ENCODE assay signal across 8 mouse cellular contexts in genomic region chr11:117967249-117968015, GRCm38 (mm10). TPM values are rescaled to one million over a fixed set of nuclear protein-coding genes. Genes with fewer than 3 reads are reported as not detected.
DNase-seq lines count a peak whose midpoint lies in the region; ATAC-seq lines count a peak whose summit lies in the region.

No protein-coding gene starts in this region.

- peak overlapping the region; percentile 62 for H3K4me3 ChIP-seq in heart, embryonic 13.5 days
- H3K4me3 ChIP-seq in embryonic facial prominence, embryonic 12.5 days, result peak overlapping the region; percentile 77
- H3K4me3 ChIP-seq in limb, embryonic 10.5 days, result peak overlapping the region; percentile 72

- peaks cover 71% of the 10 kb centered on the region for H3K4me1 ChIP-seq in heart, embryonic 13.5 days
- peaks cover 58% of the 10 kb centered on the region for H3K4me1 ChIP-seq in embryonic facial prominence, embryonic 12.5 days
- H3K4me1 ChIP-seq in limb, embryonic 10.5 days, result peaks cover 79% of the 10 kb centered on the region

- WGBS in heart, embryonic 13.5 days, result 10% methylated on average over 34 of the region's 34 CpGs
- WGBS in embryonic facial prominence, embryonic 12.5 days, result 7% methylated on average over 34 of the region's 34 CpGs
- WGBS in limb, embryonic 10.5 days, result 5% methylated on average over 34 of the region's 34 CpGs

- peak overlapping the region; percentile 84 for H3K9ac ChIP-seq in heart, embryonic 13.5 days
- peak overlapping the region; percentile 82 for H3K9ac ChIP-seq in embryonic facial prominence, embryonic 12.5 days

- no peak overlapping the region for H3K27ac ChIP-seq in heart, embryonic 13.5 days (replicated peaks)
- no peak overlapping the region for H3K27ac ChIP-seq in embryonic facial prominence, embryonic 12.5 days
- peak overlapping the region; percentile 95 for H3K27ac ChIP-seq in limb, embryonic 10.5 days

- no peak for DNase-seq in heart, adult 18-20 months
- peak; percentile 64 for DNase-seq in ES-CJ7 (ENCODE audit: low read depth, low spot score)
- DNase-seq in limb, embryonic 10.5 days (ENCODE audit: low spot score), result peak; percentile 69
- peak; percentile 41 for DNase-seq in splenic B cell, adult 2 months (ENCODE audit: low read depth, low spot score)
- no peak for DNase-seq in gastrocnemius, adult 18-20 months (ENCODE audit: low spot score)
- no peak for DNase-seq in kidney, postnatal 25 days

- peak overlapping the region; percentile 91 for H3K4me2 ChIP-seq in heart, embryonic 13.5 days
- peak overlapping the region; percentile 94 for H3K4me2 ChIP-seq in embryonic facial prominence, embryonic 12.5 days (replicated peaks)

- no peak for ATAC-seq in heart, embryonic 13.5 days (ENCODE audit: extremely low read depth, insufficient number of reproducible peaks, low FRiP score, low TSS enrichment)
- ATAC-seq in embryonic facial prominence, embryonic 12.5 days (ENCODE audit: insufficient number of reproducible peaks, insufficient read depth, low FRiP score, low TSS enrichment), result no peak

- H3K27me3 ChIP-seq in heart, embryonic 13.5 days (replicated peaks), result peaks cover 33% of the 10 kb centered on the region
- H3K27me3 ChIP-seq in embryonic facial prominence, embryonic 12.5 days, result peaks cover 19% of the 10 kb centered on the region
- peaks cover 54% of the 10 kb centered on the region for H3K27me3 ChIP-seq in limb, embryonic 10.5 days (ENCODE audit: low read depth, poor library complexity, severe bottlenecking)
- no peaks in the 10 kb centered on the region for H3K27me3 ChIP-seq in splenic B cell, adult 2 months (ENCODE audit: control insufficient read depth, insufficient read depth, low read length, poor library complexity, severe bottlenecking)

- peaks cover 11% of the 10 kb centered on the region; the same call in 1 of the 2 replicates for H3K36me3 ChIP-seq in heart, embryonic 13.5 days
- no peaks in the 10 kb centered on the region for H3K36me3 ChIP-seq in embryonic facial prominence, embryonic 12.5 days
- H3K36me3 ChIP-seq in limb, embryonic 10.5 days, result peaks cover 18% of the 10 kb centered on the region
- no peaks in the 10 kb centered on the region for H3K36me3 ChIP-seq in splenic B cell, adult 2 months (ENCODE audit: control insufficient read depth, insufficient read depth, low read length, poor library complexity, severe bottlenecking)

- no peaks in the 10 kb centered on the region for H3K9me3 ChIP-seq in heart, embryonic 13.5 days
- no peaks in the 10 kb centered on the region for H3K9me3 ChIP-seq in embryonic facial prominence, embryonic 12.5 days
- no peaks in the 10 kb centered on the region for H3K9me3 ChIP-seq in limb, embryonic 10.5 days (replicated peaks)

RNA-seq across cellular contexts. Expression of gene Socs3, which starts 2.4 kb away (rescaled TPM):
- polyA plus RNA-seq in heart, embryonic 13.5 days (2015; fragmentation: Nextera tagmentation; extraction: Ambion mirVana), result 4.9 and 8.5 TPM in 2 replicates
- 1 to 10 TPM; 3.2 to 3.5 TPM for total RNA-seq in heart, adult 18-20 months (2021)
- polyA plus RNA-seq in embryonic facial prominence, embryonic 12.5 days (2016; fragmentation: Nextera tagmentation; extraction: Ambion mirVana), result 18.4 and 19.3 TPM in 2 replicates
- polyA plus RNA-seq in limb, embryonic 10.5 days (2016; fragmentation: Nextera tagmentation; extraction: Ambion mirVana), result 11.2 and 13.2 TPM in 2 replicates
- total RNA-seq in gastrocnemius, adult 18-20 months (2021), result 1 to 10 TPM; 3.1 to 6.6 TPM

RNA-seq across cellular contexts. Expression of gene Pgs1, which starts 18.7 kb away (rescaled TPM):
- polyA plus RNA-seq in heart, embryonic 13.5 days (2015; fragmentation: Nextera tagmentation; extraction: Ambion mirVana), result 25.7 and 26.6 TPM in 2 replicates
- 10 to 100 TPM; 17.0 to 18.8 TPM for total RNA-seq in heart, adult 18-20 months (2021)
- polyA plus RNA-seq in embryonic facial prominence, embryonic 12.5 days (2016; fragmentation: Nextera tagmentation; extraction: Ambion mirVana), result 43.0 and 46.2 TPM in 2 replicates
- polyA plus RNA-seq in limb, embryonic 10.5 days (2016; fragmentation: Nextera tagmentation; extraction: Ambion mirVana), result 47.1 and 47.4 TPM in 2 replicates
- total RNA-seq in gastrocnemius, adult 18-20 months (2021), result 10 to 100 TPM; 17.6 to 18.5 TPM

Comparison
In these comparisons a context has a peak if more than half of its experiments do, and no peak if none do; other contexts are left out.
1. DNase-seq: peak in ES-CJ7 (single experiment), limb, embryonic 10.5 days (single experiment) and splenic B cell, adult 2 months (single experiment); none in heart, adult 18-20 months (0 of 2), gastrocnemius, adult 18-20 months (single experiment) and kidney, postnatal 25 days (0 of 2).
2. Peak in every context shown above with its lines, with median percentiles within 50 percentile points of each other: H3K4me3 ChIP-seq.